Mouse (Mus musculus): ENCODE data around the gene Serpine2. TPM values are rescaled to one million over a fixed set of nuclear protein-coding genes. Genes with fewer than 3 reads are reported as not detected.

Serpine2 gene
- polyA plus RNA-seq, 1 experiment from 2014 or later = 101 TPM

GRCm38 (mm10) chr1:79802858-79803427 lies 58.0 kb downstream of the Serpine2 start:
- H3K27me3 ChIP-seq (replicated peaks; ENCODE audit: low read depth, poor library complexity, severe bottlenecking) = no peaks in the 10 kb centered on the region
- peaks cover 50% of the 10 kb centered on the region for H3K36me3 ChIP-seq (replicated peaks)
- no peak for DNase-seq (ENCODE audit: low spot score)
- H3K27ac ChIP-seq (replicated peaks) = no peak overlapping the region
- no peak overlapping the region for H3K4me3 ChIP-seq
- 0 out of 2 replicates have a peak, but pooled peaks cover 3% of the 10 kb centered on the region for H3K4me1 ChIP-seq
- WGBS = 59% methylated on average over 11 of the region's 11 CpGs
- H3K9me3 ChIP-seq = no peaks in the 10 kb centered on the region

GRCm38 (mm10) chr1:79797084-79797483 lies 63.9 kb downstream of the Serpine2 start:
- no peak overlapping the region for H3K4me3 ChIP-seq
- H3K4me1 ChIP-seq = no peaks in the 10 kb centered on the region
- no peaks in the 10 kb centered on the region for H3K9me3 ChIP-seq
- WGBS = 90% methylated on average over 3 of the region's 3 CpGs
- H3K27ac ChIP-seq (replicated peaks) = no peak overlapping the region
- DNase-seq (ENCODE audit: low spot score) = no peak
- peaks cover 39% of the 10 kb centered on the region for H3K36me3 ChIP-seq (replicated peaks)
- no peaks in the 10 kb centered on the region for H3K27me3 ChIP-seq (replicated peaks; ENCODE audit: low read depth, poor library complexity, severe bottlenecking)

GRCm38 (mm10) chr1:79786267-79786927 lies 74.6 kb downstream of the Serpine2 start:
- no peaks in the 10 kb centered on the region for H3K27me3 ChIP-seq (replicated peaks; ENCODE audit: low read depth, poor library complexity, severe bottlenecking)
- no peaks in the 10 kb centered on the region for H3K4me1 ChIP-seq
- 70% methylated on average over 7 of the region's 7 CpGs for WGBS

GRCm38 (mm10) chr1:79782433-79782832 lies 78.5 kb downstream of the Serpine2 start:
- Histone ChIP-seq H3K36me3 (replicated peaks) (peaks cover 61% of the 10 kb centered on the region), H3K27ac (replicated peaks) (no peak overlapping the region)
- 83% methylated on average over 3 of the region's 3 CpGs for WGBS

More at GRCm38 (mm10) chr1:79786267-79786927, 74.6 kb downstream of the Serpine2 start:
- Histone ChIP-seq H3K27ac (replicated peaks) (no peak overlapping the region), H3K4me3 (no peak overlapping the region), H3K9me3 (no peaks in the 10 kb centered on the region), H3K36me3 (replicated peaks) (peaks cover 22% of the 10 kb centered on the region)
- DNase-seq (ENCODE audit: low spot score) = peak; percentile 24

GRCm38 (mm10) chr1:79778011-79778410 lies 83.0 kb downstream of the Serpine2 start:
- no peaks in the 10 kb centered on the region for H3K27me3 ChIP-seq (replicated peaks; ENCODE audit: low read depth, poor library complexity, severe bottlenecking)
- 0 out of 2 replicates have a peak, but pooled peaks cover 4% of the 10 kb centered on the region for H3K4me1 ChIP-seq
- no peak overlapping the region for H3K4me3 ChIP-seq
- 87% methylated on average over 11 of the region's 11 CpGs for WGBS
- H3K36me3 ChIP-seq (replicated peaks) = peaks cover 55% of the 10 kb centered on the region
- H3K9me3 ChIP-seq = no peaks in the 10 kb centered on the region
- no peak overlapping the region for H3K27ac ChIP-seq (replicated peaks)
- no peak for DNase-seq (ENCODE audit: low spot score)

More at GRCm38 (mm10) chr1:79782433-79782832, 78.5 kb downstream of the Serpine2 start:
- H3K4me1 ChIP-seq = no peaks in the 10 kb centered on the region
- DNase-seq (ENCODE audit: low spot score) = no peak
- H3K27me3 ChIP-seq (replicated peaks; ENCODE audit: low read depth, poor library complexity, severe bottlenecking) = no peaks in the 10 kb centered on the region
- H3K4me3 ChIP-seq = no peak overlapping the region
- no peaks in the 10 kb centered on the region for H3K9me3 ChIP-seq

GRCm38 (mm10) chr1:79775927-79776458 lies 85.0 kb downstream of the Serpine2 start, which contains the start of the genes Mrpl44 and Wdfy1:
Gene Mrpl44, plus strand, starts transcription at chr1:79776018.
Gene Wdfy1, minus strand, starts transcription at chr1:79776143.
- H3K9me3 ChIP-seq = no peaks in the 10 kb centered on the region
- WGBS = under 1% methylated on average over 38 of the region's 38 CpGs
- DNase-seq (ENCODE audit: low spot score) = peak; percentile 97

GRCm38 (mm10) chr1:79774164-79774780 lies 86.7 kb downstream of the Serpine2 start:
- WGBS = 77% methylated on average over 4 of the region's 4 CpGs
- H3K27ac ChIP-seq (replicated peaks) = no peak overlapping the region
- H3K4me3 ChIP-seq = no peak overlapping the region
- H3K4me1 ChIP-seq = 0 out of 2 replicates have a peak, but pooled peaks cover 4% of the 10 kb centered on the region
- H3K27me3 ChIP-seq (replicated peaks; ENCODE audit: low read depth, poor library complexity, severe bottlenecking) = no peaks in the 10 kb centered on the region
- H3K9me3 ChIP-seq = no peaks in the 10 kb centered on the region
- no peak for DNase-seq (ENCODE audit: low spot score)
- H3K36me3 ChIP-seq (replicated peaks) = peaks cover 18% of the 10 kb centered on the region

More at GRCm38 (mm10) chr1:79775927-79776458, 85.0 kb downstream of the Serpine2 start, which contains the start of the genes Mrpl44 and Wdfy1:
- Histone ChIP-seq H3K27ac (replicated peaks) (peak within 1 kb of the TSS; percentile 94), H3K36me3 (replicated peaks) (peaks cover 35% of the 10 kb centered on the region), H3K4me3 (peak within 1 kb of the TSS; percentile 93), H3K4me1 (0 out of 2 replicates have a peak, but pooled peaks cover 4% of the 10 kb centered on the region), H3K27me3 (replicated peaks; ENCODE audit: low read depth, poor library complexity, severe bottlenecking) (no peaks in the 10 kb centered on the region)

GRCm38 (mm10) chr1:79768231-79768630 lies 92.7 kb downstream of the Serpine2 start:
- H3K27ac ChIP-seq (replicated peaks) = no peak overlapping the region
- H3K4me1 ChIP-seq = no peaks in the 10 kb centered on the region
- H3K27me3 ChIP-seq (replicated peaks; ENCODE audit: low read depth, poor library complexity, severe bottlenecking) = no peaks in the 10 kb centered on the region
- no peak for DNase-seq (ENCODE audit: low spot score)
- 65% methylated on average over 1 of the region's 1 CpGs for WGBS
- H3K4me3 ChIP-seq = no peak overlapping the region
- H3K36me3 ChIP-seq (replicated peaks) = no peaks in the 10 kb centered on the region
- H3K9me3 ChIP-seq = no peaks in the 10 kb centered on the region

GRCm38 (mm10) chr1:79764483-79764882 lies 96.5 kb downstream of the Serpine2 start:
- H3K36me3 ChIP-seq (replicated peaks) = no peaks in the 10 kb centered on the region
- 85% methylated on average over 1 of the region's 1 CpGs for WGBS
- no peak overlapping the region for H3K27ac ChIP-seq (replicated peaks)
- no peaks in the 10 kb centered on the region for H3K27me3 ChIP-seq (replicated peaks; ENCODE audit: low read depth, poor library complexity, severe bottlenecking)
- DNase-seq (ENCODE audit: low spot score) = no peak
- H3K4me1 ChIP-seq = peaks cover 20% of the 10 kb centered on the region
- H3K9me3 ChIP-seq = no peaks in the 10 kb centered on the region
- no peak overlapping the region for H3K4me3 ChIP-seq

- H3K36me3 ChIP-seq (replicated peaks) = no peaks in the 10 kb centered on the region
- no peak overlapping the region for H3K4me3 ChIP-seq
- H3K27me3 ChIP-seq (replicated peaks; ENCODE audit: low read depth, poor library complexity, severe bottlenecking) = no peaks in the 10 kb centered on the region
- 90% methylated on average over 2 of the region's 2 CpGs for WGBS
- DNase-seq (ENCODE audit: low spot score) = no peak
- H3K9me3 ChIP-seq = no peaks in the 10 kb centered on the region
- H3K4me1 ChIP-seq = peaks cover 20% of the 10 kb centered on the region
- H3K27ac ChIP-seq (replicated peaks) = no peak overlapping the region
Observed at GRCm38 (mm10) chr1:79764031-79764430, 96.9 kb downstream of the Serpine2 start.

- WGBS = 66% methylated on average over 16 of the region's 16 CpGs
- peak overlapping the region; percentile 89; the same call in 1 of the 2 replicates for H3K27ac ChIP-seq (replicated peaks)
Observed at GRCm38 (mm10) chr1:79762282-79763250, 98.4 kb downstream of the Serpine2 start.

More at GRCm38 (mm10) chr1:79762282-79763250, 98.4 kb downstream of the Serpine2 start:
- Histone ChIP-seq H3K9me3 (no peaks in the 10 kb centered on the region), H3K4me1 (peaks cover 23% of the 10 kb centered on the region), H3K36me3 (replicated peaks) (no peaks in the 10 kb centered on the region), H3K4me3 (peak overlapping the region; percentile 89), H3K27me3 (replicated peaks; ENCODE audit: low read depth, poor library complexity, severe bottlenecking) (no peaks in the 10 kb centered on the region)
- no peak for DNase-seq (ENCODE audit: low spot score)

All from embryonic facial prominence, embryonic 10.5 days (tissue).